Comparison of ENCODE assay signal across 8 mouse cellular contexts in the genomic region with DNA sequence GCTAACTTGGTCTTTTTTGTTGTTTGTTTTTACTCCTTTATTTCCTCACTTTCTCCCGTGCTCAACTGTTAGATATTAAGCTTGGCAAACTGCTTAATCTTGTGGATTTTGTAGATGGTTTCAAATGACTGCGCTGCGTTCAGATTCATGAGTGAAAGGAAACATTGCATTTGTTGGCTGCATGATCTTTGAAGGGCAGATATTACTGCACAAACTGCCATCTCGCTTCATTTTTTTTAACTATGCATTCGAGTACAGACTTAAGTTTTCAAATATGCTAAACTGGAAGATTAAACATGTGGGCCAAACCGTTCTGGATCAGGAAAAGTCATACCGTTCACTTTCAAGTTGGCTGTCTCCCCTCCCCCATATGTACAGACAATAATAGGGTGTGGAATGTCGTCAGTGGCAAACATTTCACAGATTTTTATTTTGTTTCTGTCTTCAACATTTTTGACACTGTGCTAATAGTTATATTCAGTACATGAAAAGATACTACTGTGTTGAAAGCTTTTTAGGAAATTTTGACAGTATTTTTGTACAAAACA. TPM values are rescaled to one million over a fixed set of nuclear protein-coding genes. Genes with fewer than 3 reads are reported as not detected.
DNase-seq lines count a peak whose midpoint lies in the region; ATAC-seq and TF ChIP-seq lines count a peak whose summit lies in the region.

No protein-coding gene starts in this region.

- no peak for TF ChIP-seq CTCF in cerebellum, adult 2 months (IDR thresholded peaks at IDR 0.05; ENCODE audit: borderline replicate concordance, insufficient read depth, low read depth, low read length)

- H3K36me3 ChIP-seq in forebrain, embryonic 12.5 days (replicated peaks): no peaks in the 10 kb centered on the region
- H3K36me3 ChIP-seq in limb, embryonic 11.5 days (ENCODE audit: control insufficient read depth, insufficient read depth, low read length): peaks cover 2% of the 10 kb centered on the region; the same call in 1 of the 2 replicates

- WGBS in cerebellum, adult 2 months: 6% methylated on average over 8 of the region's 8 CpGs
- WGBS in forebrain, embryonic 12.5 days: 23% methylated on average over 8 of the region's 8 CpGs
- 15% methylated on average over 8 of the region's 8 CpGs for WGBS in limb, embryonic 11.5 days

- H3K4me1 ChIP-seq in cerebellum, adult 2 months (ENCODE audit: control insufficient read depth, insufficient read depth, low read length): peaks cover 4% of the 10 kb centered on the region; the same call in 1 of the 2 replicates
- peaks cover 27% of the 10 kb centered on the region for H3K4me1 ChIP-seq in forebrain, embryonic 12.5 days
- H3K4me1 ChIP-seq in limb, embryonic 11.5 days (ENCODE audit: control insufficient read depth, insufficient read depth, low read length): peaks cover 18% of the 10 kb centered on the region; the same call in 1 of the 2 replicates

- H3K27ac ChIP-seq in cerebellum, adult 2 months (ENCODE audit: insufficient read depth, low read length): no peak overlapping the region
- no peak overlapping the region for H3K27ac ChIP-seq in forebrain, embryonic 12.5 days
- H3K27ac ChIP-seq in limb, embryonic 11.5 days (replicated peaks; ENCODE audit: low read depth, low read length): no peak overlapping the region

- peak in 1 of 2 experiments; percentile 34 for DNase-seq in cerebellum, adult 2 months
- DNase-seq in cerebellum, postnatal 4 days (ENCODE audit: low spot score in 2 of 2): no peak
- DNase-seq in 416B (ENCODE audit: low read depth): peak; percentile 51
- DNase-seq in limb, embryonic 11.5 days (ENCODE audit: low spot score): no peak
- DNase-seq in retina, embryonic 14.5 days (ENCODE audit: low spot score): peak; percentile 36
- no peak for DNase-seq in spleen, postnatal 36 days (ENCODE audit: low spot score in 2 of 2)

- no peaks in the 10 kb centered on the region for H3K27me3 ChIP-seq in cerebellum, adult 2 months (ENCODE audit: control insufficient read depth, insufficient read depth, low read length)
- no peaks in the 10 kb centered on the region for H3K27me3 ChIP-seq in forebrain, embryonic 12.5 days
- H3K27me3 ChIP-seq in limb, embryonic 11.5 days (ENCODE audit: control insufficient read depth, insufficient read depth, low read length): no peaks in the 10 kb centered on the region

- peak overlapping the region; percentile 72 for H3K4me2 ChIP-seq in forebrain, embryonic 12.5 days
- H3K4me2 ChIP-seq in limb, embryonic 11.5 days (ENCODE audit: low read depth, severe bottlenecking): peak overlapping the region; percentile 83

- TF ChIP-seq POLR2A in cerebellum, adult 2 months (IDR thresholded peaks at IDR 0.05; ENCODE audit: borderline replicate concordance, insufficient read depth, low read length): no peak

- peak overlapping the region; percentile 83 for H3K4me3 ChIP-seq in cerebellum, adult 2 months (replicated peaks; ENCODE audit: insufficient read depth, low read depth, low read length)
- H3K4me3 ChIP-seq in forebrain, embryonic 12.5 days (replicated peaks): peak overlapping the region; percentile 90
- H3K4me3 ChIP-seq in limb, embryonic 11.5 days (ENCODE audit: low read depth, low read length): peak overlapping the region; percentile 93

- peak overlapping the region; percentile 93 for H3K9ac ChIP-seq in forebrain, embryonic 12.5 days
- H3K9ac ChIP-seq in limb, embryonic 11.5 days (ENCODE audit: low read length): peak overlapping the region; percentile 41; the same call in 1 of the 2 replicates

- no peaks in the 10 kb centered on the region for H3K9me3 ChIP-seq in forebrain, embryonic 12.5 days
- no peaks in the 10 kb centered on the region for H3K9me3 ChIP-seq in limb, embryonic 11.5 days (ENCODE audit: control insufficient read depth, low read length)

- no peak for ATAC-seq in forebrain, embryonic 12.5 days (ENCODE audit: low FRiP score)
- no peak for ATAC-seq in limb, embryonic 11.5 days (ENCODE audit: insufficient number of reproducible peaks, low FRiP score, low TSS enrichment, low read depth)
- ATAC-seq in granulocyte monocyte progenitor cell, adult 5-6 weeks (replicated peaks; ENCODE audit: poor library complexity, severe bottlenecking): no peak

RNA-seq across cellular contexts. Expression of gene Cited2, which starts 2.1 kb away (rescaled TPM):
- polyA plus RNA-seq in cerebellum, adult 2 months (2012; rRNA removed): 99.1 and 110 TPM in 2 replicates
- polyA plus RNA-seq in forebrain, embryonic 12.5 days (2016; fragmentation: Nextera tagmentation; extraction: Ambion mirVana): 67.6 and 74.3 TPM in 2 replicates
- polyA plus RNA-seq in limb, embryonic 11.5 days (2014; fragmentation: Nextera tagmentation; extraction: Ambion mirVana): 70.7 and 73.1 TPM in 2 replicates
- total RNA-seq in granulocyte monocyte progenitor cell, adult 5-6 weeks (2014; fragmentation: Nextera tagmentation): 96.5 and 128 TPM in 2 replicates
- 50.0 and 64.9 TPM in 2 replicates for total RNA-seq in granulocyte monocyte progenitor cell, adult 5-6 weeks (2017)

Comparison
In these comparisons a context has a peak if more than half of its experiments do, and no peak if none do; other contexts are left out.
1. DNase-seq: peak in 416B (single experiment) and retina, embryonic 14.5 days (single experiment); none in cerebellum, postnatal 4 days (0 of 2), limb, embryonic 11.5 days (single experiment) and spleen, postnatal 36 days (0 of 2).
2. Peak in every context shown above with its lines, with median percentiles within 50 percentile points of each other: H3K4me3 ChIP-seq.